Mouse (Mus musculus) frontal cortex, postnatal 14 days (tissue): ENCODE data around the gene Olfr113.
"Not testable (repeated sequence)": the region's sequence is repeated elsewhere in the genome, so short reads cannot be mapped to it uniquely, and the experiment has no call there.

ENCODE experiments used
- DNase-seq, 2 experiments: peaks; one replicate each; pipeline ENCODE4 v3.0.0; 2022; ENCODE audit warnings: low spot score in 2 of 2

Olfr113 gene

GRCm38 (mm10) chr17:37577563-37577962, at the start of gene Olfr113:
Gene Olfr113 (minus strand): TSS chr17:37577663.
- DNase-seq, result no peak

GRCm38 (mm10) chr17:37627009-37627408, 49.5 kb upstream of the Olfr113 start, which contains the start of the genes Olfr115 and Olfr116:
Gene Olfr115 (minus strand): TSS chr17:37627109.
Gene Olfr116 (minus strand): TSS chr17:37627199.
- DNase-seq, result no peak

- no peak for DNase-seq
Measured at GRCm38 (mm10) chr17:37592643-37593042, 15.2 kb upstream of the Olfr113 start, which contains the start of gene Olfr114. Gene Olfr114 (minus strand): TSS chr17:37592743.

- no peak for DNase-seq
Measured at GRCm38 (mm10) chr17:37569351-37569750, 8.1 kb downstream of the Olfr113 start, which contains the start of gene Olfr112. Gene Olfr112 (minus strand): TSS chr17:37569451.

GRCm38 (mm10) chr17:37558913-37559615, 18.4 kb downstream of the Olfr113 start:
- no peak for DNase-seq

- DNase-seq, result no peak
Measured at GRCm38 (mm10) chr17:37543800-37544435, 33.5 kb downstream of the Olfr113 start.

- DNase-seq, result no peak
Measured at GRCm38 (mm10) chr17:37541454-37542119, 35.9 kb downstream of the Olfr113 start.

- not testable (repeated sequence) for DNase-seq
Measured at GRCm38 (mm10) chr17:37538416-37538815, 39.0 kb downstream of the Olfr113 start.

- no peak for DNase-seq
Measured at GRCm38 (mm10) chr17:37535173-37535572, 42.3 kb downstream of the Olfr113 start.

GRCm38 (mm10) chr17:37525427-37525826, 52.0 kb downstream of the Olfr113 start:
- DNase-seq, result not testable (repeated sequence)

- not testable (repeated sequence) for DNase-seq
Measured at GRCm38 (mm10) chr17:37524612-37525011, 52.9 kb downstream of the Olfr113 start.
